In genomic region chr15:62189565-62190181, GRCm38 (mm10) we compare ENCODE assay signal across 22 mouse cellular contexts.
A peak's percentile ranks its signal among the peaks of the same experiment; 100 is the strongest.
DNase-seq lines count a peak whose midpoint lies in the region; ATAC-seq and TF ChIP-seq lines count a peak whose summit lies in the region.
"Had no signal": no experiment of that assay in that cellular context is flagged by ENCODE, and none has a peak within 500 bp of the region (broad histone marks: within the 10 kb centered on the region; RNA-seq: fewer than 3 reads in every experiment).

No protein-coding gene starts in this region.

- 84% methylated on average over 14 of the region's 14 CpGs for WGBS in liver, postnatal 0 days (ENCODE audit: insufficient replicate concordance)

- no peaks in the 10 kb centered on the region for H3K36me3 ChIP-seq in liver, postnatal 0 days (replicated peaks; ENCODE audit: insufficient read depth, low read length)
- H3K36me3 ChIP-seq: forebrain, embryonic 12.5 days; hindbrain, embryonic 10.5 days had no signal

- peaks cover 9% of the 10 kb centered on the region for H3K4me1 ChIP-seq in liver, postnatal 0 days (ENCODE audit: insufficient read depth)
- H3K4me1 ChIP-seq: hindbrain, embryonic 10.5 days had no signal

- H3K4me3 ChIP-seq in liver, postnatal 0 days (ENCODE audit: low read depth, low read length), result no peak overlapping the region
- H3K4me3 ChIP-seq: forebrain, embryonic 12.5 days; hindbrain, embryonic 10.5 days; megakaryocyte, embryonic 14.5 days had no signal

- TF ChIP-seq CTCF in liver, postnatal 0 days (IDR thresholded peaks at IDR 0.05; ENCODE audit: low read depth), result no peak

- ATAC-seq in liver, postnatal 0 days, result no peak
- ATAC-seq: hindbrain, postnatal 0 days had no signal

- no peak overlapping the region for H3K9ac ChIP-seq in liver, postnatal 0 days (replicated peaks)
- H3K9ac ChIP-seq: forebrain, embryonic 12.5 days had no signal

- H3K27me3 ChIP-seq in liver, postnatal 0 days (ENCODE audit: insufficient read depth, low read length), result no peaks in the 10 kb centered on the region
- H3K27me3 ChIP-seq: forebrain, embryonic 12.5 days; megakaryocyte, embryonic 14.5 days had no signal

- DNase-seq in CD4-positive, CD25-positive, alpha-beta regulatory T cell, adult 2 months (ENCODE audit: low read depth, low spot score), result peak; percentile 81
- DNase-seq in R1 (ENCODE audit: low read depth, low spot score) (peak; percentile 38), liver (peak; percentile 27)
- DNase-seq in liver, postnatal 0 days, result no peak
- no peak for DNase-seq in urinary bladder, postnatal 36 days (ENCODE audit: low spot score in 2 of 2)
- DNase-seq in frontal cortex, adult 2 months (ENCODE audit: extremely low spot score in 1 of 2, low spot score in 1 of 2), result no peak
- DNase-seq in kidney, adult 8-10 months, result no peak
- no peak for DNase-seq in gastrocnemius, postnatal 36 days
- DNase-seq: adrenal gland, postnatal 10 days; cerebellum, adult 11 months; cerebellum, postnatal 14 days; gastrocnemius, postnatal 14 days; kidney, adult 2 months; kidney, postnatal 14 days; left cerebral cortex, postnatal 4 days; lung, postnatal 14 days; retina, postnatal 1 day; thymus, postnatal 36 days had no signal

- intact Hi-C loops in gastrocnemius, postnatal 36 days (cut with DNase I), result no loop called here

- TF ChIP-seq EP300 in liver, postnatal 0 days (IDR thresholded peaks at IDR 0.05; ENCODE audit: low read depth), result no peak

- H3K9me3 ChIP-seq in liver, postnatal 0 days (ENCODE audit: low read length), result no peaks in the 10 kb centered on the region
- H3K9me3 ChIP-seq: forebrain, embryonic 12.5 days; hindbrain, embryonic 10.5 days; megakaryocyte, embryonic 14.5 days had no signal

- H3K4me2 ChIP-seq in liver, postnatal 0 days (ENCODE audit: low read depth, low read length), result no peak overlapping the region
- H3K4me2 ChIP-seq: forebrain, embryonic 12.5 days had no signal

- H3K27ac ChIP-seq in liver, postnatal 0 days (ENCODE audit: low read depth), result peak overlapping the region; percentile 55; the same call in 1 of the 2 replicates
- H3K27ac ChIP-seq: forebrain, embryonic 12.5 days; hindbrain, embryonic 10.5 days; hindbrain, postnatal 0 days had no signal

Comparison
In these comparisons a context has a peak if more than half of its experiments do, and no peak if none do; other contexts are left out.
1. DNase-seq: peak in CD4-positive, CD25-positive, alpha-beta regulatory T cell, adult 2 months (single experiment), R1 (single experiment) and liver (single experiment); none in liver, postnatal 0 days (single experiment), urinary bladder, postnatal 36 days (0 of 2), frontal cortex, adult 2 months (0 of 2), kidney, adult 8-10 months (0 of 2) and gastrocnemius, postnatal 36 days (0 of 2).